Mouse (Mus musculus): Measurements from ENCODE around the gene Amy2a1. TPM values are rescaled to one million over a fixed set of nuclear protein-coding genes. Genes with fewer than 3 reads are reported as not detected.
"Not testable (repeated sequence)": the region's sequence is repeated elsewhere in the genome, so short reads cannot be mapped to it uniquely, and the experiment has no call there.

Amy2a1 gene
- polyA plus RNA-seq (2015; fragmentation: Nextera tagmentation; extraction: Ambion mirVana) = not detected in 2 replicates

DNA sequence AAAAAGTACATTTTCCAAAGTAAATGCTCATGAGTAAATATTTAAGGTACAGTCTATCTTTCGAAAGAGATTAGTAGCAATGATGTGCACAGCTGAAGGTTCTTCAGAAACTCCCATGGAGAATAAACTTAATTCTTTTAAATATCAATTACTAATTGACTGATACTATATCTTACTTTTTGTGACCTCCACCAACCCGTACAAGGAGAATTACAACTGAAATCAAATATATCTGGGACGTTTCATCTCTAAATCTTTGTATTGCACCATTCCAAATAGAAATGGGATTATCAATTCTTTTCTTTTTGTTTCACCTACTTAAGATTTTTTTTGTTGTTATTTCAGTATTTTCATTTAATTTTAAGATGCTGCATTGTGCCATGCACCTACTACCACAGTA, at the start of gene Amy2a1:
TSS of gene Amy2a1 (minus strand) at position 101 of the 400 bp plus-strand sequence.
- ATAC-seq (replicated peaks; ENCODE audit: low FRiP score, low read depth); H3K9ac ChIP-seq (ENCODE audit: low read depth, low read length); H3K27me3 ChIP-seq (ENCODE audit: insufficient read depth, low read length); H3K27ac ChIP-seq; H3K36me3 ChIP-seq (ENCODE audit: insufficient read depth, low read length); H3K4me3 ChIP-seq (replicated peaks; ENCODE audit: low read depth, low read length); H3K4me2 ChIP-seq (ENCODE audit: low read length); H3K4me1 ChIP-seq (replicated peaks; ENCODE audit: insufficient read depth, low read length); DNase-seq (ENCODE audit: low spot score); H3K9me3 ChIP-seq (replicated peaks; ENCODE audit: low read length): not testable (repeated sequence)
- WGBS = 80% methylated on average over 2 of the region's 3 CpGs

DNA sequence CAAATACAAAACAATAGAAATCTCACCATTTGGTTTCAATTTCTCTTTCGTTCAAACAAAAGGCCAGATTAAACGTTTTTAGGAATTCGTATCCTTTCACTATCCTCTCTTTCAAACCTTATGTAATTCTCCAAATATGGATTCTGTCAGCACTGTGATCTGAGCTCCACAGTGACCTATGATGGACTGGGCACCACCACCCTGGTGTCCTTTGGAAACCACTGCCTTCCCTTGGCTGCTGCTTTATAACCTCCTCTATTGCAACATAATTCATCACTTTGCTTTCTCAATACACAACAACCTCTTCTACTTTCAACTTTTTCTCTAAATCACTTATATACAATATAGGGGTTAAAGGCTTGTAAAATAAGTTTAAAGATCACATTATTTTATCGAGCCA, 42.4 kb upstream of the Amy2a1 start:
- Histone ChIP-seq H3K27me3 (ENCODE audit: insufficient read depth, low read length) (no peaks in the 10 kb centered on the region), H3K4me2 (ENCODE audit: low read length) (no peak overlapping the region), H3K4me1 (replicated peaks; ENCODE audit: insufficient read depth, low read length) (no peaks in the 10 kb centered on the region), H3K36me3 (ENCODE audit: insufficient read depth, low read length) (no peaks in the 10 kb centered on the region), H3K27ac (no peak overlapping the region), H3K9me3 (replicated peaks; ENCODE audit: low read length) (no peaks in the 10 kb centered on the region), H3K9ac (ENCODE audit: low read depth, low read length) (no peak overlapping the region), H3K4me3 (replicated peaks; ENCODE audit: low read depth, low read length) (no peak overlapping the region)
- no peak for TF ChIP-seq CTCF (IDR thresholded peaks at IDR 0.05; ENCODE audit: low read depth)
- no peak for ATAC-seq (replicated peaks; ENCODE audit: low FRiP score, low read depth)
- no peak for DNase-seq (ENCODE audit: low spot score)
- WGBS = 61% methylated on average over 4 of the region's 4 CpGs

DNA sequence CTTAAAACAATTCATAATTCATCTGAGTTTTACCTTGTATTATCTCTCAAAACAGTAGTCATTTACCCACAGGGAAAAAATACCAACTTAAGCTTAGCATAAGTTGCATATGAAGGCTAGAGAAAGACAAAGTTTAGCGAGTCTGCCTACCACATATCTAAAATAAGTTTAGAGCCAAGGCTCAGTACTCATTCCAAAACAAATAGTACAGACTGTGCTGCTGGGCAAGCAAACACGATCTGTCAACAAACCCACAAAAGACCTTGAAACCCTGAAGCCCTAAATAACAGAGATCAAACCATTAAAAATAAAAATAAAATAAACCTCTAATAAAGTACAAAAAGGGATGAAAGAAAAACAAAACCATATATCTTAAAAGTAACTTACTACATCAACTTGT, 41.9 kb upstream of the Amy2a1 start:
- 48% methylated on average over 2 of the region's 2 CpGs for WGBS
- no peaks in the 10 kb centered on the region for H3K27me3 ChIP-seq (ENCODE audit: insufficient read depth, low read length)
- H3K4me2 ChIP-seq (ENCODE audit: low read length) = no peak overlapping the region
- ATAC-seq (replicated peaks; ENCODE audit: low FRiP score, low read depth) (no peak), DNase-seq (ENCODE audit: low spot score) (peak; percentile 12)
- no peaks in the 10 kb centered on the region for H3K9me3 ChIP-seq (replicated peaks; ENCODE audit: low read length)
- H3K9ac ChIP-seq (ENCODE audit: low read depth, low read length) = no peak overlapping the region
- no peak overlapping the region for H3K4me3 ChIP-seq (replicated peaks; ENCODE audit: low read depth, low read length)
- no peaks in the 10 kb centered on the region for H3K4me1 ChIP-seq (replicated peaks; ENCODE audit: insufficient read depth, low read length)
- H3K36me3 ChIP-seq (ENCODE audit: insufficient read depth, low read length) = no peaks in the 10 kb centered on the region
- H3K27ac ChIP-seq = no peak overlapping the region
- no peak for TF ChIP-seq CTCF (IDR thresholded peaks at IDR 0.05; ENCODE audit: low read depth)

DNA sequence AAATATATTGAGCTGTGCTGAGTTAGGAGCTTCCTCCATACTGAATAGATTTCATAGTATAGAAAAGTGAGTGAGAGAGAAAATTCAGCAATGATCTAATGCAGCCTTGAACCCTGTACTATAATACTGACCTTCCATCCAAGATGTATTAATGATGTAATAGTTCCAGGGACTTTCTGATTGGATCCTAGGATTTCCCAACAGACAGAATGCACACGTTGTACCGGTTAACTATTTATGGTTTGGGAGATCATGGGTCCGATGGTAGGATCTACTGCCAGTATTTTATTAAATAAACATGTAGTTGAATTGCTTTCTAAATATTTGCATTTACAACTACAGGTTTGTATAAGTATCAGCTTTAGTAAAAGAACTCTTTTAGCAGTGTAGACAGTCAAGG, 39.9 kb upstream of the Amy2a1 start:
- 78% methylated on average over 3 of the region's 3 CpGs for WGBS
- H3K4me2 ChIP-seq (ENCODE audit: low read length) = no peak overlapping the region

DNA sequence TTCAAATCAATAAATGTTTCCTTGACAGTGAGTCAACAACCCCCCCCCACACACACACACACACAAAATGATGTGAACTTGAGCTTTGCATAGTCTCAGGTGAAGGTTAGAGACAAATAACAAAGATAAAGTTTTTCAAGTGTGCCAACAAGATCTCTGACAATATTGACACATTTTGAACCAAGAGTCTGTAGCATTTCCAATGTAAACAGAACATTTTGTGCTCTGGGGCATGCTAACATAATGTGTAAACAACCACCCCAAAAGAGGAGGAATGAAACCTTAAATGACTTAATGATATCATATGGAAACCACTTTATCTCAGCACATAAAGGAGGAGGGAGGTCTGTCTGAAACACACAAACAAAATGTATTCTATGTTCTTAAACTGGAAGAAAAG, 7.5 kb upstream of the Amy2a1 start:
- no peak for TF ChIP-seq CTCF (IDR thresholded peaks at IDR 0.05; ENCODE audit: low read depth)
- Histone ChIP-seq H3K9me3 (replicated peaks; ENCODE audit: low read length) (no peaks in the 10 kb centered on the region), H3K4me2 (ENCODE audit: low read length) (no peak overlapping the region), H3K36me3 (ENCODE audit: insufficient read depth, low read length) (no peaks in the 10 kb centered on the region), H3K4me3 (replicated peaks; ENCODE audit: low read depth, low read length) (no peak overlapping the region), H3K4me1 (replicated peaks; ENCODE audit: insufficient read depth, low read length) (no peaks in the 10 kb centered on the region), H3K27me3 (ENCODE audit: insufficient read depth, low read length) (no peaks in the 10 kb centered on the region), H3K27ac (no peak overlapping the region), H3K9ac (ENCODE audit: low read depth, low read length) (no peak overlapping the region)
- DNase-seq (ENCODE audit: low spot score) = no peak
- no peak for ATAC-seq (replicated peaks; ENCODE audit: low FRiP score, low read depth)

More for the DNA sequence above, 39.9 kb upstream of the Amy2a1 start:
- Histone ChIP-seq H3K4me1 (replicated peaks; ENCODE audit: insufficient read depth, low read length) (no peaks in the 10 kb centered on the region), H3K27me3 (ENCODE audit: insufficient read depth, low read length) (no peaks in the 10 kb centered on the region), H3K9me3 (replicated peaks; ENCODE audit: low read length) (no peaks in the 10 kb centered on the region), H3K36me3 (ENCODE audit: insufficient read depth, low read length) (no peaks in the 10 kb centered on the region), H3K27ac (no peak overlapping the region), H3K4me3 (replicated peaks; ENCODE audit: low read depth, low read length) (no peak overlapping the region), H3K9ac (ENCODE audit: low read depth, low read length) (no peak overlapping the region)
- no peak for DNase-seq (ENCODE audit: low spot score)
- no peak for TF ChIP-seq CTCF (IDR thresholded peaks at IDR 0.05; ENCODE audit: low read depth)
- no peak for ATAC-seq (replicated peaks; ENCODE audit: low FRiP score, low read depth)

Other genes with a start within 250 kb of the Amy2a1 start
- not detected in 2 replicates for gene Amy2a4, start 241.0 kb downstream of the Amy2a1 start, polyA plus RNA-seq (2015; fragmentation: Nextera tagmentation; extraction: Ambion mirVana)
- not detected in 2 replicates for gene Amy2a3, start 208.4 kb downstream of the Amy2a1 start, polyA plus RNA-seq (2015; fragmentation: Nextera tagmentation; extraction: Ambion mirVana)
- not detected in 2 replicates for gene Amy2a2, start 175.8 kb downstream of the Amy2a1 start, polyA plus RNA-seq (2015; fragmentation: Nextera tagmentation; extraction: Ambion mirVana)
- 1.5 and 2.9 TPM in 2 replicates for gene Amy1, start 74.3 kb upstream of the Amy2a1 start, polyA plus RNA-seq (2015; fragmentation: Nextera tagmentation; extraction: Ambion mirVana)
- gene Rnpc3, start 97.7 kb upstream of the Amy2a1 start, polyA plus RNA-seq (2015; fragmentation: Nextera tagmentation; extraction: Ambion mirVana) = 39.2 and 41.3 TPM in 2 replicates

Measured in kidney, postnatal 0 days (tissue).